Mouse (Mus musculus): Measurements from ENCODE around the gene Pcp4l1. TPM values are rescaled to one million over a fixed set of nuclear protein-coding genes. Genes with fewer than 3 reads are reported as not detected.
"Not testable (repeated sequence)": the region's sequence is repeated elsewhere in the genome, so short reads cannot be mapped to it uniquely, and the experiment has no call there.

The Pcp4l1 gene
- polyA plus RNA-seq, 1 experiment from 2014 or later = 29.9 TPM

- peaks cover 7% of the 10 kb centered on the region; the same call in 1 of the 2 replicates for H3K36me3 ChIP-seq (ENCODE audit: control insufficient read depth, insufficient read depth)
- no peak for TF ChIP-seq CTCF (IDR thresholded peaks at IDR 0.05; ENCODE audit: low read depth)
- peak; percentile 94 for ATAC-seq
- peak within 1 kb of the TSS; percentile 88 for H3K9ac ChIP-seq (ENCODE audit: low read depth, low read length)
- H3K27ac ChIP-seq (ENCODE audit: low read depth, low read length) = peak within 1 kb of the TSS; percentile 84
- H3K4me2 ChIP-seq (replicated peaks; ENCODE audit: low read depth) = peak within 1 kb of the TSS; percentile 78
- H3K9me3 ChIP-seq (ENCODE audit: control insufficient read depth) = no peaks in the 10 kb centered on the region
- peak within 1 kb of the TSS; percentile 84 for H3K4me3 ChIP-seq (ENCODE audit: low read depth, low read length)
- H3K27me3 ChIP-seq (replicated peaks; ENCODE audit: control insufficient read depth, insufficient read depth, low read length) = no peaks in the 10 kb centered on the region
- H3K4me1 ChIP-seq (replicated peaks; ENCODE audit: control insufficient read depth, insufficient read depth, low read length) = 0 out of 2 replicates have a peak, but pooled peaks cover 4% of the 10 kb centered on the region
- 2% methylated on average over 33 of the region's 34 CpGs for WGBS
These were observed 45.9 kb downstream of the Pcp4l1 start, which contains the start of the genes Sdhc and Mpz for GRCm38 (mm10) chr1:171149974-171150760. TSS of gene Sdhc (minus strand) at chr1:171150603. TSS of gene Mpz (plus strand) at chr1:171150711.

- not testable (repeated sequence) for H3K4me1 ChIP-seq (replicated peaks; ENCODE audit: control insufficient read depth, insufficient read depth, low read length); H3K27me3 ChIP-seq (replicated peaks; ENCODE audit: control insufficient read depth, insufficient read depth, low read length); H3K4me2 ChIP-seq (replicated peaks; ENCODE audit: low read depth); H3K9me3 ChIP-seq (ENCODE audit: control insufficient read depth); ATAC-seq; H3K4me3 ChIP-seq (ENCODE audit: low read depth, low read length); H3K27ac ChIP-seq (ENCODE audit: low read depth, low read length); H3K9ac ChIP-seq (ENCODE audit: low read depth, low read length)
- 92% methylated on average over 9 of the region's 11 CpGs for WGBS
- peaks cover 59% of the 10 kb centered on the region for H3K36me3 ChIP-seq (ENCODE audit: control insufficient read depth, insufficient read depth)
These were observed 53.1 kb downstream of the Pcp4l1 start for GRCm38 (mm10) chr1:171142981-171143380.

GRCm38 (mm10) chr1:171137486-171138155 is 58.4 kb downstream of the Pcp4l1 start:
- H3K27ac ChIP-seq (ENCODE audit: low read depth, low read length); H3K9ac ChIP-seq (ENCODE audit: low read depth, low read length); ATAC-seq; H3K4me2 ChIP-seq (replicated peaks; ENCODE audit: low read depth); H3K9me3 ChIP-seq (ENCODE audit: control insufficient read depth); H3K4me3 ChIP-seq (ENCODE audit: low read depth, low read length); H3K27me3 ChIP-seq (replicated peaks; ENCODE audit: control insufficient read depth, insufficient read depth, low read length); H3K4me1 ChIP-seq (replicated peaks; ENCODE audit: control insufficient read depth, insufficient read depth, low read length): not testable (repeated sequence)
- 91% methylated on average over 8 of the region's 8 CpGs for WGBS
- peaks cover 84% of the 10 kb centered on the region for H3K36me3 ChIP-seq (ENCODE audit: control insufficient read depth, insufficient read depth)

GRCm38 (mm10) chr1:171135600-171135999 is 60.5 kb downstream of the Pcp4l1 start:
- no peaks in the 10 kb centered on the region for H3K9me3 ChIP-seq (ENCODE audit: control insufficient read depth)
- 100% methylated on average over 2 of the region's 2 CpGs for whole genome bisulfite sequencing
- no peak overlapping the region for H3K9ac ChIP-seq (ENCODE audit: low read depth, low read length)
- no peak for ATAC-seq
- TF ChIP-seq CTCF (IDR thresholded peaks at IDR 0.05; ENCODE audit: low read depth) = no peak
- no peak overlapping the region for H3K4me3 ChIP-seq (ENCODE audit: low read depth, low read length)
- H3K4me2 ChIP-seq (replicated peaks; ENCODE audit: low read depth) = no peak overlapping the region
- H3K36me3 ChIP-seq (ENCODE audit: control insufficient read depth, insufficient read depth) = peaks cover 77% of the 10 kb centered on the region
- no peaks in the 10 kb centered on the region for H3K4me1 ChIP-seq (replicated peaks; ENCODE audit: control insufficient read depth, insufficient read depth, low read length)
- no peaks in the 10 kb centered on the region for H3K27me3 ChIP-seq (replicated peaks; ENCODE audit: control insufficient read depth, insufficient read depth, low read length)
- H3K27ac ChIP-seq (ENCODE audit: low read depth, low read length) = no peak overlapping the region

GRCm38 (mm10) chr1:171130971-171131370 is 65.1 kb downstream of the Pcp4l1 start:
- no peaks in the 10 kb centered on the region for H3K4me1 ChIP-seq (replicated peaks; ENCODE audit: control insufficient read depth, insufficient read depth, low read length)
- H3K27me3 ChIP-seq (replicated peaks; ENCODE audit: control insufficient read depth, insufficient read depth, low read length) = no peaks in the 10 kb centered on the region
- H3K27ac ChIP-seq (ENCODE audit: low read depth, low read length) = no peak overlapping the region
- no peak overlapping the region for H3K4me3 ChIP-seq (ENCODE audit: low read depth, low read length)
- H3K4me2 ChIP-seq (replicated peaks; ENCODE audit: low read depth) = no peak overlapping the region
- peaks cover 73% of the 10 kb centered on the region for H3K36me3 ChIP-seq (ENCODE audit: control insufficient read depth, insufficient read depth)
- WGBS = 37% methylated on average over 1 of the region's 1 CpGs
- no peaks in the 10 kb centered on the region for H3K9me3 ChIP-seq (ENCODE audit: control insufficient read depth)
- no peak overlapping the region for H3K9ac ChIP-seq (ENCODE audit: low read depth, low read length)
- no peak for ATAC-seq
- no peak for TF ChIP-seq CTCF (IDR thresholded peaks at IDR 0.05; ENCODE audit: low read depth)

GRCm38 (mm10) chr1:171129251-171129650 is 66.8 kb downstream of the Pcp4l1 start:
- H3K4me3 ChIP-seq (ENCODE audit: low read depth, low read length) = no peak overlapping the region
- H3K9me3 ChIP-seq (ENCODE audit: control insufficient read depth) = no peaks in the 10 kb centered on the region
- H3K9ac ChIP-seq (ENCODE audit: low read depth, low read length) = no peak overlapping the region
- H3K4me1 ChIP-seq (replicated peaks; ENCODE audit: control insufficient read depth, insufficient read depth, low read length) = no peaks in the 10 kb centered on the region
- no peak for ATAC-seq
- H3K27me3 ChIP-seq (replicated peaks; ENCODE audit: control insufficient read depth, insufficient read depth, low read length) = no peaks in the 10 kb centered on the region
- TF ChIP-seq CTCF (IDR thresholded peaks at IDR 0.05; ENCODE audit: low read depth) = peak; percentile 39
- peaks cover 56% of the 10 kb centered on the region for H3K36me3 ChIP-seq (ENCODE audit: control insufficient read depth, insufficient read depth)
- WGBS = 63% methylated on average over 7 of the region's 7 CpGs
- H3K4me2 ChIP-seq (replicated peaks; ENCODE audit: low read depth) = no peak overlapping the region
- no peak overlapping the region for H3K27ac ChIP-seq (ENCODE audit: low read depth, low read length)
